Mouse (Mus musculus) adrenal gland, adult 18-20 months (tissue): ENCODE data around the gene Spin4. TPM values are rescaled to one million over a fixed set of nuclear protein-coding genes. Genes with fewer than 3 reads are reported as not detected.

ENCODE experiments used
- DNase-seq, 2 experiments: peaks; one replicate each; pipeline ENCODE4 v3.0.0; 2021 to 2022; ENCODE audit warnings: low spot score in 2 of 2
- long read RNA-seq, 2 experiments: library from polyadenylated mRNA; stranded (forward); transcript quantifications; one replicate each; pipeline ENCODE4 v2.0.0; 2021
- total RNA-seq, 2 experiments: library from RNA; stranded (reverse); gene quantifications; 1 replicate in 1 of 2; 2 replicates in 1 of 2; pipeline ENCODE4 v1.2.3; 2021

The Spin4 gene
- 1 to 10 TPM; 1.0 to 1.4 TPM for total RNA-seq
- long read RNA-seq, experiment 1, full-length matches to known transcripts, result 3 of 3 reads
- long read RNA-seq, experiment 1, partial matches to known transcripts, result 0 of 3 reads
- long read RNA-seq, experiment 1, other reads (novel, unspliced or antisense), result 0 of 3 reads
- long read RNA-seq, experiment 2, full-length matches to known transcripts, result 6 of 6 reads
- long read RNA-seq, experiment 2, partial matches to known transcripts, result 0 of 6 reads
- long read RNA-seq, experiment 2, other reads (novel, unspliced or antisense), result 0 of 6 reads

DNA sequence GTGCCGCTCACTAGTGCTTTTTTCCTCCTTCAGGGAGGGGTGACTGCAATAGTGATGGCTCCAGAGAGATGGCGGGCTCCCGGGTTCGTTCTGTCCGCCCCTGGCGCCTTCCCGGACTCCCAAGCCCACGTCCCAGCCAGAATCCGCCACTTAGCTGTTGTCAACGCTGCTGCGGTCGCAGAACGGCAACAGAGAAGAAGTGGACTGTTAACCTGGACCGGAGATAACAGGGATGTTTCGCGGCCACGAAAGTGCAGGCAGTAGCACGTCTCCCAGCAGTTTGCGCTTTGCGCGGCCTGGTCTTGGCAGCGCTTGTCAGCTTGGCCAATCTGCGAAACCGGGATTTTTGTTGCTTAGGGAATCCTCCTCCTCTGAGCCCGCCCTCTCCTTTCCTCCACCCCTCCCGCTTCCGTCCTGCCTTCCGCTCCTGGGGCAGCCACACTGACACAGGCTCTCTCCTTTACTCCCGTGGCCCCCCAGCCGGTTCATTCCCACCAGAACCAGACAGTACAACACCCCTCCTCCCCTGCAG, at the start of gene Spin4:
Gene Spin4 (minus strand): TSS at position 322 of the 532 bp plus-strand sequence.
- DNase-seq, result peak; percentile 64 to 66

DNA sequence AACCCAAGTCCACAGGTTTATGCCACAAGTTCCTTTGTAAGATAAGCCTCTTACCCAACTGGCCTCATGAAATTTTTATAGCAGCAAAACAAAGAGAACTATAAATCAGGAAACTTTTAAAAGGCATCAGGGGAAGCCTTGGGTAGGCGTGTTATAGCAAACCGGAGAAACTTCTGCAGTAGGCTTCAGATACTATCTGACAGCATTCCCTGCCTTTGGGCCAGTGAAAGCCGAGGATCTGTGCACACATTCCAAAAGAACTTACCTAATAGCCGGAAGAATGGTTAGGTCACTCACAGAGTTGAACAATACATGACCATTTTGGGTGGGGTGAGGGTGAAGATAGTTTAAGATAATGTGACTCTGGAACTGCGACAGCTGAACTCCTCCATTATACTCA, 1.4 kb upstream of the Spin4 start:
- DNase-seq, result no peak

- no peak for DNase-seq
Measured at GRCm38 (mm10) chrX:95025779-95026360, 612 bp downstream of the Spin4 start.

DNA sequence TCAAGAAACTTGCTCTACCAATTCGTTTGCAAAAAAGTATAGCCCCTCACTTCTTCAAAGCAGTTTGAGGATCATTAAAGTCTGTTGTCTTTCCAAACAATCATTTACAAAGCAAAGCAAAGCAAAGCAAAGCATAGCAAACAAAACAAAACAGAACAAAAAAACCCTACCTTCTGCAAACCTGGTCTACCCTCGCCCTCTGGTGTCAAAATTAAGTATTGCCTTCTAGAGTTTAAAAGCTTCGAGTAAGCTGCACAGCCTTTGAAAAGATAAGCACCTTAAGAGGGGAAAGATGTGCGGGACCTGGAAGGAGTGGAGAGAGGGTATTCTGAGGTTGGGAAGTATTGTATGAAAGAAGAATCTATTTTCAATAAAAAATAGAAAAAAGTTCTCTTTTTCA, 14.4 kb downstream of the Spin4 start:
- DNase-seq, result no peak

GRCm38 (mm10) chrX:94998845-94999244, 27.6 kb downstream of the Spin4 start:
- no peak for DNase-seq

- DNase-seq, result no peak
Measured at GRCm38 (mm10) chrX:94994113-94994512, 32.4 kb downstream of the Spin4 start.

DNA sequence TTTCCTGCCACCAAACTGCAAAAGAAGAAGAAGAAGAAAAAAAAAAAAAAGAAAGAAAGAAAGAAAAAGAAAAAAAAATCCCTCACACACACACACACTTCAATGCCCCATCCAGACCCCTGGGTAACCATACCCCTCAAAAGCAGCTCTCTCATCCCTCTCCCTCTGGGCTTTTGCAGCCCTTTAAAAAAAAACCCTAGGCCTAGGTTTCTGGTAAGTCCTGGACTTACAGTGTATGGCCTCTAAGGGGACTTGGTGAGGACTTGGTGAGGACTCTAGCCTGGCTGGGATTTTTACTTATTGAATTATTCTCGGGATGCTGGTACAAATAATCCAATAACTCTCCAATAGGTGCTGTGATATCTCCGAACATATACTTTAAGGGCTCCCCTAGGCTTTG, 35.6 kb downstream of the Spin4 start:
- DNase-seq, result no peak

GRCm38 (mm10) chrX:94990080-94990825, 36.2 kb downstream of the Spin4 start:
- no peak for DNase-seq

Other genes with a start within 250 kb of the Spin4 start
- 10 to 100 TPM; 10.3 to 14.5 TPM for gene Arhgef9, start 170.2 kb upstream of the Spin4 start, total RNA-seq